Mouse (Mus musculus) mouse trophoblast stem cell (cell line): ENCODE data around the gene Fxyd4.

Source experiments
- in situ Hi-C, 2 experiments: fragments of 300-500 bp; cut with MseI, MboI; formaldehyde crosslinking; loops; 2 replicates in 1 of 2; 3 replicates in 1 of 2; pipeline ENCODE4 v1.15.1; 2025

Gene Fxyd4

GRCm38 (mm10) chr6:117918043-117918442, 19.4 kb downstream of the Fxyd4 start:
- in situ Hi-C loops, result no loop called here

GRCm38 (mm10) chr6:117917576-117917975, 19.9 kb downstream of the Fxyd4 start:
- in situ Hi-C loops, result no loop called here

- in situ Hi-C loops, result no loop called here
These were observed 20.6 kb downstream of the Fxyd4 start for GRCm38 (mm10) chr6:117916737-117917426.

GRCm38 (mm10) chr6:117916205-117916736, 21.2 kb downstream of the Fxyd4 start:
- in situ Hi-C loops, result no loop called here

- in situ Hi-C loops, result no loop called here
These were observed 23.0 kb downstream of the Fxyd4 start for GRCm38 (mm10) chr6:117914541-117914940.

- in situ Hi-C loops, result no loop called here
These were observed 27.3 kb downstream of the Fxyd4 start for GRCm38 (mm10) chr6:117910120-117910661.

- in situ Hi-C loops, result no loop called here
These were observed 29.0 kb downstream of the Fxyd4 start for GRCm38 (mm10) chr6:117908424-117908900.

- in situ Hi-C loops, result no loop called here
These were observed 29.5 kb downstream of the Fxyd4 start for GRCm38 (mm10) chr6:117907979-117908355.

- in situ Hi-C loops, result no loop called here
These were observed 30.1 kb downstream of the Fxyd4 start for GRCm38 (mm10) chr6:117907301-117907978.

GRCm38 (mm10) chr6:117906590-117907271, 30.8 kb downstream of the Fxyd4 start:
- in situ Hi-C loops, result no loop called here

GRCm38 (mm10) chr6:117906015-117906531, 31.4 kb downstream of the Fxyd4 start:
- in situ Hi-C loops, result no loop called here

GRCm38 (mm10) chr6:117905260-117905930, 32.1 kb downstream of the Fxyd4 start:
- in situ Hi-C loops, result no loop called here

GRCm38 (mm10) chr6:117903836-117904235, 33.7 kb downstream of the Fxyd4 start:
- in situ Hi-C loops, result no loop called here

GRCm38 (mm10) chr6:117902556-117902955, 34.9 kb downstream of the Fxyd4 start:
- in situ Hi-C loops, result no loop called here

GRCm38 (mm10) chr6:117901510-117902402, 35.7 kb downstream of the Fxyd4 start:
- in situ Hi-C loops, result no loop called here

GRCm38 (mm10) chr6:117900126-117901080, 37.1 kb downstream of the Fxyd4 start, which contains the start of gene Hnrnpf:
Hnrnpf (plus strand) TSS chr6:117900324.
- in situ Hi-C loops, result no loop called here

GRCm38 (mm10) chr6:117897800-117898199, 39.7 kb downstream of the Fxyd4 start:
- in situ Hi-C loops, result no loop called here

- in situ Hi-C loops, result no loop called here
These were observed 44.1 kb downstream of the Fxyd4 start for GRCm38 (mm10) chr6:117893435-117893834.

GRCm38 (mm10) chr6:117892386-117892785, 45.1 kb downstream of the Fxyd4 start:
- in situ Hi-C loops, result no loop called here
